Mouse (Mus musculus): Measurements from ENCODE around the gene Snn.

Gene Snn

DNA sequence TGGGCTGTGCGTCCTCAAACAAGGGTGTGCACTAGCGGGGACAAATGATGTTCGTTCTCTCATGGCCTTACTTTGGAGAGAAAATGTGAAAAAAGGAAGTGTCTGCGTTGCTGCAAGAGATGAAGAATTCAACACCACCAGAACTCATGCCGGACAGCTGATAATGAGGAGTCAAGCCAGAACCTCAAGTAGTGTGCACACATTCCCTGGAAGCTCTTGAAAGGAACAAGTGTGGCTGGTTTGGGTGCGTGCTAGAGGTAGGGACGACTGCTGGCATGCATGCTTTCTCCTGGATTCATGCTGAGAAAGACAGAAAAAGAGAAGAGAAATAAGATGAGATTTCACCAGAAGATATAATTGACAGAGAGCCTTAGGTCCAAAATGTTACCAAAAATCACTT is 13.6 kb upstream of the Snn start:
- DNase-seq (ENCODE audit: inconsistent ontology term): no peak

DNA sequence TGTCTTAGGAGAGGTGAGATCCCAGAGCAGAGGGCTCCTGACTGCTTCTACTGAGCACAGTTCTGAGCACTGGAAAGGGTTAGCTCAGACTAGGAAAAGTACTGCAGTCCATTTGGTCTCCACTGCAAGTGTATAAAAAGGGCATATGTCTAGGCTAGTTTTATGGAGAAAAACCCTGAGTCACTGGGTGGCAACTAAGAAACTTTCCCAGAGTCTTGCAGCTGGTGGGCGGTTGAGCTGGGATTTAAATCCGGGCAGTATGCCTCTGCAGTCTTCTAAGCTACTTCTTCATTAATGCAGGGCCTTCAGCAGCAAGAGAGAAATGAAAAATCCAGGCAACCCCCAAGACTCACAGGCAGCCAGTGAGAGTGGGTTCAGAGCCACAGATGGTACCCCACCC is 10.5 kb upstream of the Snn start:
- DNase-seq (ENCODE audit: inconsistent ontology term): no peak

DNA sequence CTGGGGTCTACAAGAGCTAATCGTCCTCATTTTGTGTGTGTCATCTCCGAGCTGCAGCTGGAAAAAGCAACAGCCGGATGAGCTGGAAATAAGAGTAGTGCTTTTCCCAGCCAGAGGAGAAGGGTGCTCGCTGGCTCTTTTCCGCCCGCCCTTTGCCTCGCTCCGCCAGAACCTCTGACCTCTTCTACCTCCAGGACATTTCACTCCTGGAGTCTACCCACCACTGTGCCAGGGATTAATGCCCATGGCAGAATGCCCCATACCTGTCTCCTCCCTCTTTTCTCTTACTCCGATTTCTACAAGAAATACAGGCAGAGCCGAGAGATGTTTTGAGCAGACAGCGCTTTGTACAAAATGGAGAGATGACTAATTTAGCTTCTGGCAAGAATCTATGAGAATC is 9.6 kb upstream of the Snn start:
- no peak for DNase-seq (ENCODE audit: inconsistent ontology term)

DNA sequence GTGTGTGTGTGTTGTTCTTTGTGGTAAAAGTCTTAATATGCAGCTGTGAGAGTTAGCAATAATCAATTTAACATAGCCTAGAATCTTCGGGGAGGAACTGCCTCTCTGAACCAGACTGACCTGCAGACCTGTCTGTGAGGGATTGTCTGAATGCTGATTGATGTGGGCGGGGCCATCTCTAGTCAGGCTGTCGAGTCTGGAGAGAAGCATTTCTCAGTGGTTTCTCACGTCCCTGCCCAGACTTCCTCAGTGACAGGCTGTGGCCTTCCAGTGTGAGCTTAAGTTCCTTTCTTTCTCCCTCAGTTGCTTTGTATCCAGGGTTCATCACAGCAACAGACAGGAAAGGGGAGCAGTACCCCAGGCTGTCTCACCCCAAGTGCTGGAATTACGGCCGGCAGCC is 6.3 kb upstream of the Snn start:
- no peak for DNase-seq (ENCODE audit: inconsistent ontology term)

DNA sequence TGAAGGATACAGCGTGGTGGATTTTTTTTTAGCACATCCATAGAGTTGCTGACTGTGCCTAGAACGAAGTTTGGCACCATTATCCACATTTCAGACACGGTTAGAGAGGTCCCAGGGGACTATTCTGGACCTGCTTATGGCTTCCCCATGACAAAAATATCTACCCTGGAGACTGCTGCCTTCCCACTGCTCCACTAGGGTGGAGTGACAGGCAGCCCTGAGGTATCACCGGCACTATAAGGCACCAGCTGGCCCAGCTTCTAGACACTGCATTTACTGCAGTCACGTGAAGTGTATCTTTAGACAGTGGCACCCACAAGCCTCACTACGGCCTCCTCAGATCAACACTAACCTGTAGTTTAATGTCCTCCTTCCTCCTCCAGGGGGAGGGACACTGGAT is 5.9 kb upstream of the Snn start:
- no peak for DNase-seq (ENCODE audit: inconsistent ontology term)

DNA sequence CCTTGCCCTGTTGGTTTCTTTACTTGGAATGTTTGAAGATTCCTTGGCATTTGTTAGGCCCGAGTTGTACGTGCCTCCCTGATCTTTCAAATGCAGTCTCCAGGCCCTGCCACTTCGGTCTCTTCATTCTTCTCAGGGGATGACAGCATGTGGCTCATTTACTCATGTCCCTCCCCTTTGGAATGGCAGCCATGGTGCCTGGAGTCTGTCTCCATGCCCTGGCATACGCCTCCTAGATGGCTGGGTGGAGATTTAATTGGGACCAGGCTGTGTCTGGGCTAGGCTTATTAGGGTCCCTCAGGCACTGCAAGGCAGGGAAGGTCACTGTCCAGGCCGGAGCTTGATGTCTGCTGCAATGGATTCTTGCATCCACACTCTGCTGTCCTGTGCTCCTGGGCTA is 4.8 kb upstream of the Snn start:
- DNase-seq (ENCODE audit: inconsistent ontology term): peak; percentile 32

DNA sequence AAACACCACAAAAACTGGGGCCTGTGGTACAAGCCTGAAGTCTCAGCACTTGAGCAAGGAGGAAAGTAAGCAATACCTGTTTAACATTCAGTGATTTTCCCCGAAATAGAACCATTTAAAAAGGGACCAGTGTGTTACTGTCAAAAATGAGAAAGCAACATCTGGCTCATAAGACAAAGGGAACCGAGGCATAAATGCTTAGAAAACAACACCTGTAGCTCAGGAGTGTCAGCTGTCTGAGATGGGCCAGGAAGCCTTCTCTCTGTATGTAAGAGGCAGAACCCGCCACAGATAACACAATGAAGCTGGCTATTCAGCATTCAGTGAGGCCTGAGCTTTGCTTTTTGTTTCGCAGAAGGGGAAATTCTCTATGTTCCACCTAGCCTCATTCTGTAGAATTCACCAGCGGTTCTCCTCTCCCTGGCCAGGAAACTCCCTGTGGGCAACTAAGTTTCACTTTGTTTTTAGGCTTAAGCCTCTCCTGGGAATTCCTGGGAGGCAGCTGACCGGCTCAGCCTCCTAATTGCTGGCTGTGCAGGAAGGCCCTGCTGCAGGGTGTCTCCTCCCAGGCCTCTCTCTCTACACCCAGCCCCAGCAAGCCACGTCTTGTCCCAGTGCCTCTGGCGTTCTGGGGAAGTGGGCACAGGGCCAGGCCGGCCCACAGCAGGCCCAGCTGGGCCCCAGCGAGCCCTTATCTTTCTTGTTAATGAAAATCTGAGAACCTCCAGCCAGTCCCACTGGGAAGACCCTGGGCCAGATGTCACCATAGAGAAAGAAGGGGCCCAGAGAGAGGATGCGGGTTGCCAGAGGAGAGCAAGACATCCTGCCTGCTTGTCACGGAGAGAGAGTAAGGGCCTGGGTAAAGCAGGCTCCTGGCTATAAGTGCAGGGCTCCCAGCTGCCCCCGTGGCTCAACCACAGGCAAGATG is 2.3 kb downstream of the Snn start:
- DNase-seq (ENCODE audit: inconsistent ontology term): peak; percentile 91

DNA sequence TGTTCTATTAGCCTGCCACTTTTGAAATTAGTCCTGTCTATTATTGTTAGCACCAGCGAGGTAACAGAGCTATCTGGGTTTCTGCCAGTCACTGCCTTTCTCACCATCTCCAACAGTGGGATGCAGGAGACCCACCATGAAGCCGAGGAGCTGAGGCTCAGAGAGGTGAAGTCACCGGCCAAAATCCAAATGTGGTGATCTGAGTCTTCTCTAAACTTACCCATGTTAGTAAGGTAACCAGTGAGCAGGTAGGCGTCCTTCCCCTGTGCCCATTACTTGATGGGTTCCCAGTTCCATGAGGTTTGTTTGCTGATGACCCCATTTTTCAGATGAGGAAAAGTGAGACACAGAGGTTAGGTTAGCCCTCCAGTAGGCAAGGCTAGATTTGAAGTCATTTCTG is 3.6 kb downstream of the Snn start:
- DNase-seq (ENCODE audit: inconsistent ontology term): no peak

DNA sequence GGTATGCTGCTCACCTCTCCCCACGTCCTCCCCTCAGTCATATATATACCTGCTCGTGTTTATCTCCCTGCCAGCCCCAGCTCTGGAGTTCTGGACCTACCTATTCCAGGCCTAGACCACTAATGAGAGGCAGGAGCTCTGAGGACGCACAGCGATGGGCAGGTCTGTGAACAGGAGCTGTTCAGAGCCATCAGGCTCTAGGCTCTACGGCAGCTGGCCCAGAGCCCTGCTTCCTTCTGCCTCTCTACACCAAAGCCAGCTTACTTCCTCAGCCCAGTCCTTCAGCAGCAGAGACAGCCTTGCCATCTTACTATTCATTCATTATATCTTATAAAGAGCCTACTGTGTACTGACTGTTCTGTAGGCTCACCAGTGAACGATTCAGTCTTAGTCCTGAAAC is 4.0 kb downstream of the Snn start:
- no peak for DNase-seq (ENCODE audit: inconsistent ontology term)

DNA sequence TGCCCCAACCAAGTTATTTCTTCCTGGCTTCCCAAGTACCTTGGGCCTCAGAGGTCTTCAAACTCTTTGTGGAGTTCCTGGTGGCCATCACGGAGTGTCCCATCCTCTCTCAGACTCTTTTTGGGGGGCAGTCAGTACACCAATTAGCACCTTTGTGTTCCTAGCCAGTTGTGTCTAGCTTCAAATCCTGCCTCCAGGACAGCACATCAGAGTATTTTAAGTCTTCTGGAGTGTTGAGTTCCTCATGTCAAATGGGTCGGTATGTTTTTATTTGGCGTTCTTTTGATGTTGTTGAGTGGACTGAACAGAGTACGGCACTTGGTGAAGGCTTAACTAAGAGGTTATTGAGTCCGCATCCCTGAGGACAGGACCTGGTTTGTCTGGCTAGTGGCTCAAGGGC is 4.7 kb downstream of the Snn start:
- DNase-seq (ENCODE audit: inconsistent ontology term): no peak

DNA sequence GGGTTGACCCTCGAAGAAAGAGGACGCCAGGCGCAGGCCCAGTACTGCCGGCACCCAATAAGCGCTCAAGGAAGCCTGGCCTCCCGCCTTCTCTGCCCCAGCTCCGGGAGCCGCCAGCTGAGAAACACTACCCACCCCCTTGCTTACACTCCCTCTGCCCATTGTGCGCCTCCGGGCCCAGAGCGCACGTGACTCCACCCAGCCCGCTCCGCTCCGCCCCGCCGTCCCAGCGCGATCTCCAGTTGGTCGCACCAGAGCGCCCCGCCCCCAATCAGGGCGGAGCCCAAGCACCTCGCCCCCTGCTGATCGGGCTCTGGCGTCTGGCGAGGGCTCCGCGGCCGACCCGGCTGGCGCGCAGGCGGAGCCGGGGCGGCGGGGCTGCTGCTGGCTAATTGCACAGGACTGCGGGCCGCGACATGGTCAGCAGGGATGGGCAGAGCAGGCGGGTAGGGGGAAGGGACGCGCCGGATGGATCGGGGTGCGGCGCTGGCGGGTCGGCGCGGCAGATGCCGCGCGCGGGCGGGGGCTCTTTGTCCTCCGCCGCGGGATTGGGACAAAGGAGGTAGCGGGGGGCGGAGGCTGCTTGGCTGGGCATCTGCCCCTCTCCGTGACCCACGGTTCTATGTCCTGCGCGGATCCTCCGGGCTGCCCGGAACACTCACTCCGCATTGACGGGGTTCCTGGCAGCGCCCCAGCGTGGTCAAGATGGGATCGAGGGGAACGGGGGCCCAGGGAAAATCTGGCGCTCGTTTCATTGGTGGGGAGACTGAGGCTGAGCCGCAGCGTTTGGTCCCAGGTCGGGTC is 5.5 kb downstream of the Snn start, which contains the start of gene Litaf:
Gene Litaf, minus strand, starts transcription at position 129 of the 804 bp plus-strand sequence.
- DNase-seq (ENCODE audit: inconsistent ontology term): peak; percentile 100

DNA sequence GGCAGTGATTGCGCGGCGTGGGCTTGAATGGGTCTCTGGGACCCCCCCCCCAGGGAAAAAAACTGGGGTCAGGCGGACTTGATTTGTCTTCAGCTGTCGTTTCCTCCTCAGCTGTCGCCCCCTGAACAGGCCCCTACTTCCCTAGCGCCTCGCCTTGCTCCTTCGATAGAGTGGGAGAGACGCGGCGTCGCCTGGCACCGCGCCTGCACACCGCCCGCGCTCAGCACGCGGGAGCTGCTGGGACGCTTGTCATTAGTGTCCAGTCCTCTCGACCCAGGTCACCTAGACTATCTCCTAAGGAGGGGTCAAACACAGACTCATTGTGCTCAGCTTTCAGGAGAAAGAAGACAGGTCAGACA is 6.1 kb downstream of the Snn start:
- DNase-seq (ENCODE audit: inconsistent ontology term): peak; percentile 69

DNA sequence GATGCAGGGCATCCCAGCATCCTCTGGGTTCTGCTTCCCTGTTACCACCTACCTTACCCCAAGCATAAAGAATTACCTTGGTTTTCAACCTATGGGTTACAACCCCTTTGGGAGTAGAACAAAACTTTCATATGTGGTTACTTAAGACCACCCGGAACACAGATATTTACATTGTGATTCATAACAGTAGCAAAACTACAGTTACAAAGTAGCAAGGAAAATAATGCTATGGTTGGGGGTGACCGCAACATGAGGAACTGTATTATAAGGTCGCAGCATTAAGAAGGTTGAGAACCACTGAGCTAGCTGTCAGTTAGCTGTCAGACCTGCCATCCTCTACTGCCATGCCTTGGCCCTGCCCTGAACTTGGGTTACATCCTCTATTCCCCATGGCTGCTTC is 7.9 kb downstream of the Snn start:
- DNase-seq (ENCODE audit: inconsistent ontology term): no peak

DNA sequence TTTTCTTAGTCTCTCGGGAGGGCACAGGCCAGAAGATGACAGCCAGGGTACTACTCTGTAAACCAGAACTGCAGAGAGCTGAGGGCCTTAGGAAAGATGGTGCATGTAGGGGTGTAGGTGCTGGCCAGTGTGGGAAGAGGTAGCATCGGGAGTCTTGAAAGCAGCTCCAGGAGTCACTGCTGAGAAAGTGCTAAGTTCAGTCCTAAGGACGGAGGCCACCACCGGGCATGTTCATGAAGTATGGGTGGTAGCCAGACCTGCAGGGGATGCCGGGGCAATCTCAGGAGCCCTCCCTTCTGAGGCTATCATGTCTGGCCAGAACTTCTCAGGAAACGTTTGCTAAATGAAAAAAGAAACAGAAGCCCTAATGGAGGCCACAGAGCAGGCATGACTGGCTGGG is 8.5 kb downstream of the Snn start:
- DNase-seq (ENCODE audit: inconsistent ontology term): no peak

DNA sequence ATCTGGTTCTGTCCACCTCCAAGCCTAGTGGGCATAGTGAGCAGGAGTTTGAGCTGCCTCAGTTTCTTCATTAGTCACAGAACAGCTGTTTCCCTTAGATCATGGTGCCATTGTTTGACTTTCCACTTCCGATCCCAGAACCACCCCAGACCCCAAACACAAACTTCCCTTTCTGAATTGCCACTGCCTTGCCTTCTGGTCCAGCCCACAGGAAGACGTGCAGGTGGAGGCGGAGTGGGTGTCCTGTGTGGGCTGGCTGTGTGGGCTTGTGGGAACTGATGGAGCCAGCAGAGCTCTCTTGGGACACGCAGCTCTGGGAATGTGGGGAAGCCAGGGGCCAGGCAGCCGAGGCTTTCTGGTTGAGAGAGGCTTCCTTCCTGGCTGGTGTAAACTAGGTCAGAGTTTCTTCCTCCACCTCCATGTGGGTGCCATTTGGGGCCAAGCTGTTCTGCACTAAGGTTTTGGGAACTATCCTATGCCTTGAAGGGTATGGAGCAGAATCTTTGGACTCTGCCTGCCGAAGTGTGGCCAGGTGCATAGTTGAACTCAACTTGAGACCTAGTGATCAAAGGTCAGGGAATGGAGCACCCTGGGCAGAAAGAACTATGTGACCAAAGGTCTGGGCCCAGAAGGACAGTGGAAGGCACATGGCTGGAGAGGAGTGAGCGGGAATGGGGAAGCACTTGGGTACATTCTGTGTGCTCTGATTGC is 9.1 kb downstream of the Snn start:
- no peak for DNase-seq (ENCODE audit: inconsistent ontology term)

DNA sequence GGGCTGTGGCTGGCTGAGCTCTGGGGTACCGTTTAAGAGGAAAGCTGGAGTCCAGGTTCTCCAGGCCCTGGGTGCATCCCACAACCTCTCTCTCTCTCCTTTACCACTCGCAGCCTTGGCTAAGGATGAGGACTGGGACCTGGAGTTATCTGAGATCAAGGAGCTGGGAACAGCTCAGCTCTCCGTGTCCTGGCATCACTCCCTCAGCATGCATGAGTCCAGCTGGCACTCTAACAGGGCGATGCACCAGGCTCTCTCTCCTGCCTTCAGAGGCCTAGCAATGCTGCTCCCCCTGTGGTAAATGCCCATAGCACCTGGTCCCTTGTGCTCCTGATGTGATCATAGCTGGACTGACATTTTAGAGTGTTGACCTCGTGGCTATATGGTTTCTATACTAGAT is 10.4 kb downstream of the Snn start:
- no peak for DNase-seq (ENCODE audit: inconsistent ontology term)

DNA sequence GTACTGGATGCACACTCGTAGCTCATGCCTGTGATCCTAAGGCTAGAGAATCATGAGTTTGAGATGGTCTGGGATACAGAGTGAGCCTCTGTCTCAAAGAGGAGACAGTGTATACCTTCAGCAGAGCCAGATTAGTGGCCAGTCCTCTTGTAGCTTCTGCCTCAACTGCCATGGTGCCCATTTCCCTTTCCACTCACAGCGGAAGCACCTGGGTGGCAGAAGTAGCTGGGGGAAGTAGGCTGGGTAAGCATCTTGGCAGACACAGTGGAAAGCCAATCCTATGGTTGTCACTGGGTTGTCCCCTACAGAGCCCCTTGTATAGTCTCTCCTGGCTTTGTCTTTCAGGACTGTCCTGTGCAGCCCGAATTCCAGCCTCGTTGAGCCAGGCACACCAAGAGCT is 11.1 kb downstream of the Snn start:
- no peak for DNase-seq (ENCODE audit: inconsistent ontology term)

DNA sequence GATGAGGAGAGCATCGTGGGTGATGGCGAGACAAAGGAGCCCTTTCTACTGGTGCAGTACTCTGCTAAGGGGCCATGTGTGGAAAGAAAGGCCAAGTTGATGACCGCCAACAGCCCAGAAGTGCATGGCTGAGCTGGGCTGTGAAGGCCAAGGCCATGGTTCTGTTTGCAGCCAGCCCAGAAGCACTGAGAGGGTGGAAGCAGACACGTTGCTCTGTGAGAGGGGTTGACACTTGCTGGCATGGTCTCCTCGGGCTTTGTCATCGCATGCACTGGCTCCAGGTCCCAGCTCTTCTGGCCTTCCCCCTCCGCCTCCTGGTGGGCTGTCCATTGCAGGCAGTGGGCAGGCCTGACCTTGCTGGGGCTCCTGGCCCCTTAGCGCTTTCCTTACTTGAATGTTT is 11.7 kb downstream of the Snn start:
- no peak for DNase-seq (ENCODE audit: inconsistent ontology term)

DNA sequence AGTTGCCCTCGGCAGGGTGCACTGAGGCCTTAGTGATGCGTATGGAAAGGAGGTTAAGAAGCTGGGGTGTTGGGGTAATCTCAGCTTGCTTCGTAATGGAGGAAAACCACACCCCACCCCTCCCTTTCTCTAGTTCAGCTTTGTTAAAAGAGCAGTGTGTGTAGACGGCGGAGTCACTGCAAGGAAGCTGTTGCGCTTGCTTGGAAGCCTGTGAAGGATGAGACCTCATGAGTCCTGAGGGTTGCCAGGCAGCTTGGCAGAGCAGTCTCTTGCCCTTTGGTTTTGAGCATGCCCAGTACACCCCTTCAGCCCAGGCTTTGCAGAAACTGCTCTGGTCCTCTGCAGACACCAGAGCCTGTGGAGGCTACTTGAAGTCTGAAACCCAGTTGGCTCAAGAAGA is 12.3 kb downstream of the Snn start:
- DNase-seq (ENCODE audit: inconsistent ontology term): no peak

DNA sequence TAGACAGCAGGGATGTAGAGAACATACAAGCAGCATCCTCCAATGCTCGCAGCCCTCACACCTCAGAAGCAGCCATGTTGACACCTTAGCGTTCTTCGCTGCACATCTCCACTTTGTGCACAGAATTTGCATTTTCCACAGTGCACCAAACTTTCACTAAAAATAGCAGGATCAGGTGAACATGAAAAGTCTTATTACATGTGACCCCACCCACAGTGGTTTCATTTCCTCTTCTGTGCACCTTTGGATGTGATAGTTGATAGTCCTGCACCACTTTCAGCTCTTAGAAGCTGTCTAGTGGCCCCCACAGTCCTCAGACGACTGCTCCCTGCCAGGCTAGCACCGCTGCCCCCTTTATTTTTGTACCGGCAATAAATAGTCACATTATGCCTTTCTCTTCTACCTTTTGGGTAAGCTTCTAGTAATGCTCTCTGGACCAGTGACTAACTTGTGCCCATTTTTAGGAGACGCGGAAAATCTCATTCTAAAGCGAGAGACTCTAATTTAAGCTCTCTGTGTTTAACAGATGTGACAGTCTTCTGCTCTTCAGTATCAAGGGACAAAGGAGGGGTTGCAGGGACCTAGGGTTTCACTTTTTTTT is 17.0 kb downstream of the Snn start:
- DNase-seq (ENCODE audit: inconsistent ontology term): no peak

DNA sequence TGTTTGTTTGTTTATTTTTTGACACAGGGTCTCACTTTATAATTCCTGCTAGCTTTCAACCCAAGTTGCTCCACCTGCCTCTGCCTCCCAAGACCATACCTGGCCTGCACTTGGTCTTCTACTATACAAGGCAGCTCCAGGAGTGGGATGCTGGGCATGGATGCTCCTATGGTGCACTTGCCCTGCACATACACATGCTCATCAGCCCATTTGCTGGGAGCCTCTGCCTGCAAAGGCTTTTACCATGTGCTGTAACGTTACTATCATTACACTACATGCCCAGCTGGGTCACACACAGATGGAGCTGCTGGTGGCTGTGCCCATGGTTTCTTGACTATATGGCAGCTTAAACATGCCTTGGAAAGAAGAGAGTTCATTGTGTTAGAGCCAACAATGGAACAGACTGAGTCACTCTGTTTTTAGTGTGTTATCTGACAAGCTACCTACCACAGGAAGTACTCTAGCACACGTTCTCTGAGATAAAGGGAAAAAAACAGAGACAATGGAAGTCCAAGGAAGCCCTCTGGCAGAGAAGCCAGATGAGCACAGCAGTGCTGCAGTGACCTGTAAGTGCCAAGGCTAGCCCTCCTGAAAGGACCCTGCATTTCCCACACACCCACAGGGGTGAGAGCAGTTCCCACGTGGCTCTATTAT is 17.6 kb downstream of the Snn start:
- DNase-seq (ENCODE audit: inconsistent ontology term): no peak

DNA sequence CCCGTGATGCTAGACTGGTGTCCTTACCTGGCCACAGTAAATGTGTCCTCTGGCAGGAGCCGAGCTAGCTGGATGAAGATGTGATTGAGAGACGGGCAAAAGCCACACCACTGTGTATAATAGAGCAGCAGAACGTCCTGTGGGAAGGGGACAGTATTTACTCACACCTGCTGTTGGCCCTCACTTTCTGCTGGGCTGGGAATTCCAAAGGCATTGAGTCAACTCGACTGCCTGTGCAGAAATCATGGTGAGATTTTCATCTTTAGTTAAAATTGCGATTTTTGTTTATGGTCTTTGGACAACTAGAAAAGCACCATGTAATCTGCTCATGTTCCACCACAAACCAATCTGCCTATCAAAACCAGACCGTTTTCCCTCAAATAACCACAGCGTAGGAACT is 23.4 kb downstream of the Snn start:
- no peak for DNase-seq (ENCODE audit: inconsistent ontology term)
